Mouse (Mus musculus) thymus, postnatal 4 days (tissue): Measurements from ENCODE around the gene Stk39.

Source experiments
- DNase-seq: peaks from one replicate; pipeline ENCODE4 v3.0.0; 2021

Gene Stk39

DNA sequence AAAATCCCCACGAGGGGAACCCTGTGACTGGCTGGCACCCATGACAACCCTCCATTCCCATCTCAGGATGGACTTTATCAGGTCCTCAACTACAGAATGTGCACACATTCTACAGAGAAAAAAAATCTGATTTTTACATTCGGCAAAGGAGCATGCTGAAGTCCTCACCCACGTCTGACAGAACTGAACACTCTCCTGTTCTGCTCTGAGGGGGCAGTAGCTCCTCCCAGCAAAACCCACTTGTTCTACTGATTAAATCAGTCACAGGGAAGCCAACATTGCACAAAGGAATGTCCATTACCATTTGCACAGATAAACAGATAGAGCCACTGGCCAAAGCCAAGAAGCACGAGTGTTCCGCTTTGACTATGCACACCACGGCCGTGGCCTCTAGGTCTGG is 52.3 kb downstream of the Stk39 start:
- DNase-seq, result no peak

DNA sequence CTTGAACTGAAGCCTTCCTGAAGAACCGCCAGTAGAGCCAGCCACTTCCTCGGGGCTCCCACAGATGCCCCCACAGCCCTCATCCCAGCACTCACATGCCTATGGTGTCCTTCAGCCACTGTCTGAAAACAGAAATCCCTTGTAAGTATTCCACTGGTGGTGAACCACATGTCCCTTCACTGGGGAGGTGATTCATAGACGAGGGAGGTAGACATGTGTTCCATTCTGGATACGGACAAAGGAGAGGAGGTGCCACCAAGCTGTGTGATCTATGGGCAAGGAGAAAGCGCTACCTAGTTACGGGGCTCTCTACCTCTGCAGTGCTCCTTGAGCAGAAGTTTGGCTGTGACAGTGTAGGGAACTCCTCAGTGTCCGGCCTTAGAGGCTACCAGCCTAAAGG is 52.9 kb downstream of the Stk39 start:
- no peak for DNase-seq

DNA sequence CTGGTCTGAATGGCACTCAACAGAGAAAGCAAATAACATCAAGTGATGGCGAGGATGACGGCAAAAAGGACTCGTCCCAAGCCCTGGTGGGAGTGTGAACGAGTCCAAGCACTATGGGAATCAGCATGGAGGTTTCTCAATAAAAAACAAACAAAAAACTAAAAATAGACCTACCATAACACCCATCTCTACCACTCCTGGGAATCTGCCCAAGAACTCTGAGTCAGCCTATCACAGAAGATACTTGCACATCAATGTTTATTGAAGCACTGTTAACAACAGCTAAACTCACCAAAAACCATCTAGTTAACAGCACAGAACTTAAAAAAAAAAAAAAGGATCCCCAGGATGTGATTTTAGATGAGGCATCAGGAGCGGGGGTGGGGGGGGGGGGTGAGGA is 55.0 kb downstream of the Stk39 start:
- DNase-seq, result no peak

DNA sequence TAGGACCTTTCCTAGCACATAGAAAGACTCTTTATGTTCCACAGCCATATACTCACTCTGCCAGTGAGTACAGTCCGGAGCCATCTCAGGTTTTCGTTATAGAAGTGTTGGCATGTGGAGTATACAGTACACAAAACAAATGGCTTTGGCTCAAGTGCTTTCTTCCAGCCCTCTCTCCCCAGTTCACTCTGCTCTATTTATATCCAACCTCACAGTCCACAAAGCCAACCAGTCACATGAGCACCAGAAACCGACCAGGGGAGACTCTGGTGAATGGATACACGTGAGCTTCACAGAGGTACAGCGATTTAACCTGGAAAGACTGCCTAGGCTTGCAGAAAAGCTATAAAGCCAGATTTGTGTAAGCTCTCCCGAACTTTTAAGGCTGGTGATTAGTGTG is 56.4 kb downstream of the Stk39 start:
- DNase-seq, result no peak

DNA sequence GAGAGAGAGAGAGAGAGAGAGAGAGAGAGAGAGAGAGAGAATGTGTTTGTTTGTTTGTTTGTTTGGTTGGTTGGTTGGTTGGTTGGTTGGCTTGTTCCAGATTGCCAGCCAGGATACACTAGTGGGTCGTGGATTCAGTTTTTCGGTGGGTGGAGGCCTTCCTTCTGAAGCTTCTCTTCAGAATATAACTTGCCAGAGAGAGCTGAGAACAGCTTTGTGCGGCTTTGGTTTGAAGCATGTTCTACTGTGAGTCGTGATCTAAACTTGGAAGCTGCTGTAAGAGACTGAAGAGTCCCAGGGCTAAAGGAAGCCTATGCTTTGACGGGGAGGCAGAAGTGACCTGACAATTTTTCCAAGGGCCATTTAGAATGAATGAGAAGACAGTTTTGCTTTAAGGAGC is 59.9 kb downstream of the Stk39 start:
- no peak for DNase-seq

DNA sequence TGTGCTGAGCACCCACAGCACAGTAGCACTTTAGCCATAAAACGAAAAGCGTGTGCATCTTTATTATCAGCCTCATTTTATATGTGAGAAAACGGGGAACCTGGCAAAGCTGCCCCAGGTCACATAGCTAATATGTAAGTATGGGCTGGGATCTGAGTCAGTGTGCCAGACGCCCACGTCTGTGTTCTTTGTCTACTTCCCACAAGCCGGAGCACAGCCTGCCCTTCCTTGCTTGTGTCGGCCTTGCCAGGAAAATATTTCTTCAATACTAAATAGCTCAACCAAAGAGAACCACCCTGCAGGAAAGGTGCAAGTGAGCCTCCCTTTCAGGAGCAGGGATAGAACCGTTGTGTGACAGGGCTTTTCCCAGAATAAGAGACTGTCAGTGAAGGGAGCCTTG is 60.9 kb downstream of the Stk39 start:
- DNase-seq, result no peak

DNA sequence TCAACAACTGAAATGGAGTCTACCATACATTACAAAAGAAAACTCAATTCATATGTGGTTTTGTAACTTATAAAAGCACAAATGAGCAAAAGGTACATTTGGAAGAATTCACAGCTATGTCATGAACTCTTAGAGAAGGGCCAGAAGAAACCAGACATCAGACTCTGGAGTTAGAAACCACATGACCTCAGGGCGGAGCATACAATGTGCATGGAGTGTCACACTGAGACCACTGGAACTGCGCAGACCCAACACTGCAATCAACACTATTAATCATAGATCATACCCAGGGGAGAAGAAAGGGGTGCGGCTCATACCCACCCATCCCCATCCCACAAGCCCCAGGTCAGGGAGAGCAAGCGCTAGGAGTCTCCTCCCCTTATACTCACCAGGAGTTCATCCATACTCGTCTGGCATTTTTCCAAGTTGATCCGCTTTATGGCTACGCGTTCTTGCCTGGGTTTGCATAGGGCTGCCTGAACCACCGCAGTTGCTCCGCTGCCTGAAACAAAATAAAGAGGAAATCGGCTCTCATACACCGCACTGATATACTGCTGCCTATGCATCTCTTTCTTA is 62.3 kb downstream of the Stk39 start:
- no peak for DNase-seq

DNA sequence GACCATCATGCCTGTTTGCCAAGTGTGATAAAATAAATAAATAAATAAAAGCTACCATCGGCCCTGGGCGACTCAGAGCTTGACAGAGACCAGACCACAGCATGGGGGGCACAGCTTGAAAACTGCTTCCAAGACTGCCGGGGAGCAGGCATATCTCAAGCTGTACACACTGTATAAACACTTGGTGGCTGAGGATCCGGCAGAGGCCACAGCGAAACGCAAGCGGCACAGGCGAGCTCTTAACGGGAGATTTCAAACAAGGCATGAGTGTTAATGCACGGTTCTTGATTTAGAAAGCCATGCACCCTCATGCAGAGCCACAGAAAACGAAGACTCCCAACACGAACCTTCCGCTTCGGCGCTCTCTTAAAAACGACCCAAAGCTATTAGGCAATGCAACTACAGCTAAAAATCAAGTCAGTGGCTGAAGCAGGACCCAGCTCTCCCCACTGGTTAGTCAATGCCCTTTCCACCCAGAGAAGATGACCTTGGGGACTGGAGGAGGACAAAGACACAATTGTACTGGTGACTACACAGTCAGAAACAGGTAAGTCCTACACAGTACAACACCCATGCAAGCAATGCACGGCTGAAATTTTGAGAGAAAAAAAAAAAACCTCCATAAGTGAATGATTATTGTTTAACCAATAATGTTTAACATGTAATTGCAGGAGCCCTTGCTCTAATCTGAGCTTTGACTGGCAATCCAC is 63.6 kb downstream of the Stk39 start:
- DNase-seq, result no peak

DNA sequence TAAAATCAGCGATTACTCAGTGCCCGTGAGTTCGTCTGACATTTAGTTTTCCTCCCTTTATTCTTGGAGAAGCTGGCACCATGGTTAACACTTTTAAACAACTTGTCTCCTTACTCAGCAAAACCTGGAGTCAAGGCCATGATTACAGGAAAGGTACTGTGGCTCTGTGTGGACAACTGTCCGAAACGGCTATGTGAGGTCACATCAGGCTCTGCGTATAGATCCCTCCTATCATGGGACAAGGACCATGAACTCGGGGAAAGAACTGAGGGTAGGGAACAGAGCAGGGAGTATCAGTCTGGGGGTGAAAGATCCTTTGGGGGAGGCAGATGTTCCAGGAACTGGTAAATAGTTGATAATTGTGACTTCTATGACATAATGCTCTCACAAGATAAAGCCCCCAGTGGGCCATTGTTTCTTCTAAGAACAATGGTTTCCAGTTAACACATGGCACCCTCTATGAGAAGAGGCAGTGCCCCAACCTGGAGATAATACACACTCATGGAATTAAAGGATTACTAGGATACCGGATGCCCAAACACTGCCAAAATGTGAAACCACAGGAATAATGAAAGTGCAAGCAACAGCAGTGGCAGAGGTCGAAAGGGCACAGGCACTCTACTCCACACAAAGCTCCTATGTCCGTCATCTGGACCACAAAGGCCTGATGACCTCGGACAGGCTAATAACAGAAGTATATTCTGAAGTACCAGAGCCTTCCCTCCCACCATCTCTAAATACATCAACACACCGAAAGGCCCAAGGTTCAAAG is 64.7 kb downstream of the Stk39 start:
- DNase-seq, result no peak

DNA sequence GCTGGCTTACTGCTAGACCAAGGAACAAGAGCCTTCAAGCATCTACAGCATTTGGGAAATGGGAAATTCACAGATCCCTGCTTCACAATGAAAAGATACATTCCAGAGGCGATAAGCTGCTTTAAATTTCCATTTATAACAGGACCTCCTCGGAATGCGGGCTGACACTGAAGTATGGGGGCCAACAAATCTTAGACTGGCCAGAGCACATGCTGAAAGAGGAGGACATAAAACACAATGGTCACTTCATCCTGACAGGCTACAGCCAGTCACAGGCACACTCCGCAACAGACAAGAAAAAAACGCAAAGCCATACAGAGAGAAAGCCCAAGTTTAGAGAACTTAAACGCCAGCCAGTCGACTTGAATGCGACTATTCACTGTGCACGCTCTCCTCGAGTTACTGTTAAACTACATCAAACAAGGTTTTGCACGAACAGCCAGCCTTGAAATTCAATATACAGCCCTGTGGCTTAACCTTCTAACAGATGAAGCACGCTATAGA is 65.4 kb downstream of the Stk39 start:
- no peak for DNase-seq

DNA sequence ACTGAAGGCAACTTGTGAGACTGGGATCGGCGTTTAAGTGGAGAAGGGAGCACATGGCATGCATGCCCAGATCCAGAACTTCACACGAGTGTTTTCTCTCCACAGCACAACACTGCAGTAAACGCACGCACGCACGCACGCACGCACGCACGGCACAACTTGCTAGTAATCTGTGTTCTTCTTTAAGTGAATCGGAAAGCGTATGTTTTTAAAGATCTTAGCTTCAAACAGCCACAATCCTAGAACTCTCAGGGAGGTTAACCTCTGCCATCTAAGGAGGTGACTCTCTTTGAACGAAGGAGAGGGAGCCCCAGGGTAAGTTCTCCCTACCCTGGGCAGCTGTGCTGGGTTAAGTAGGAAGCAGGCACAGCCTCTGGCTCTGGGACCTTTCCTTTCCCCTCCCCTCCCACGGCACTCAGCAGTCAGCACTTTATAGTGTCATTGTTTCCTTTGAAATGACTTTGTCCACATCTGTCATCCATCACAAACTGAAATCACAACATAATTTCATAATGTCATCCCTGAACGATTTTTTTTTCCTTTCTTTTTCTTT is 66.8 kb downstream of the Stk39 start:
- no peak for DNase-seq

DNA sequence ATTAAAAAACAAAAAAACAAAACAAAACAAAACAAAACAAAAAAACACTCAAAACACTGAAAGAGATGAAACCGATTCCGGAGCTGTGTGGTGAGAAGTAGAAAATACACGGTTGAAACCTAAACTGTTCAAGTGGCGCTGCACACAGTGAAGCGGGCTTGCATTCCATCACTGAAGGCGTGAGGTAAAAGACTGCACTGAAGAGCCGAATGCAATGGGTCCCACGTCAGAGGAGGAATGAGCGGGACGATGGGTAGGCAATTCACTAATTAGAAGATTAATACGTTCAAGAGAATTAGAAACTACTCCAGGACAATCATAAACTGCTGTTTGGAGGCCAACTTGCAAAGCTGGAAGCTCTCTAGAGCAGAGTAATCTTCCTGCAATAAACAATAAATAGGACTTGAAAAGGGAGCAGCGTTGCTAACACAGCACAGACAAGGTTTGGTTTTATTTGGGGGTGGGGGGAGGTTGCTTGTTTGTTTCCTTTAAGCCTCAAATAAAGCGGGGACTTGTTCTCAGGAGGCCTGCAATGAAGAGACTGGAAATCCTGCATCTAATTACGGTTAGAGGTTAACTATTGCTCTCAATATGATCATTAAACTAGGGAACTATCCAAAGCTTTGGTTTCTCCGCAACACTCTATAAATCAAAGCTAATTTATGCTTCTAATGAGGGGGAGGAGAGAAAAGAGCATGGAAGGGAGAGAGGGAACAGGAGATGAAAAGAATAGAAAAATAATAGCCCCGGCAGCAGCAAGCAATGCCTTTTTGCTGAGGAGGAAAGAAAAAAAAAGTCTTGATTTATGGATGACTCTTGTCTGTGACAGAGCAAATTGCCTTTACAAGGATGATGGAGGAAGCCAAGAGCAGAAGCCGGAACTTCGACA is 67.5 kb downstream of the Stk39 start:
- DNase-seq, result no peak

DNA sequence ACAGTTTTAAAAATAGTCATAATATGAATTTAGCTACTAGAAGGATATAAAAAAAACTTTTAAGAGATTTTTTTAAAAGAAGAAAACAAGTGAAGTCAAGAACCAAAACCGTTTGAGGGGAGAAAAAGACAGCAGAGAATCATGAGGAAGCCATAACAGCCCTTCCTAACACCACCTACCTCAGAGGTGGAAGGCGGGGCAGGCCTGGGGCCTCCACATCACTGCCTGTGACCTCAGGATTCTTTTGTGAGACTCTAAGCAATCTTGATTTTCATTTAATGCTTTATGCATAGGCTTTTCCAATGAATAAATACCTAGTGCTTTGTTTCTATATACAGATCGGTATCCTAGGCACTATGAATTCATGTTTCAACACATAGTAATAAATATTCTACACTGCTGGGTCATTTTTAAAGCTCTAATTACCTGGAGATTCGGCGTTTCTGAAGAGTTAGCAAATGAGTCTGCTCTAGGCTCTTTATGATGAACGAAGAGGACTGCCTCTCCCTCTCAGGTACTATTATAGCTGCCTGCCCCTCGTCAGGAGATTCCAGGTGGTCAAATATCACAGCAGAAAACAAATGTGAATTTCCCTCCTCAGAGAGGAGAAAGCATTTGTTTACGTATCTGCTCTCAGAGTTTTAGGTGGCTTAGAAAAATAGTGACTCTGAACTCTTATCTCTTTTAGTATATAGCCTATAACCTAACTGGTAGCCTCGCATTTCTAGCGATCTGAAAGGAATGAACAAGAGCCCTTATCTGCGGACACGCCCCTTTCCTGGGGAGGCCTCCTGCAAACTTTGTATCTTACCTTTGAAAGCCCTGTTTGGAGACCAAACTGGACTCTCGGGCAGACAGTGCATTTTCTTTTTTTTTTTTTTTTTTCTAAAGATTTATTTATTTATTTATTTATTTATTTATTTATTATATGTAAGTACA is 78.2 kb downstream of the Stk39 start:
- no peak for DNase-seq

DNA sequence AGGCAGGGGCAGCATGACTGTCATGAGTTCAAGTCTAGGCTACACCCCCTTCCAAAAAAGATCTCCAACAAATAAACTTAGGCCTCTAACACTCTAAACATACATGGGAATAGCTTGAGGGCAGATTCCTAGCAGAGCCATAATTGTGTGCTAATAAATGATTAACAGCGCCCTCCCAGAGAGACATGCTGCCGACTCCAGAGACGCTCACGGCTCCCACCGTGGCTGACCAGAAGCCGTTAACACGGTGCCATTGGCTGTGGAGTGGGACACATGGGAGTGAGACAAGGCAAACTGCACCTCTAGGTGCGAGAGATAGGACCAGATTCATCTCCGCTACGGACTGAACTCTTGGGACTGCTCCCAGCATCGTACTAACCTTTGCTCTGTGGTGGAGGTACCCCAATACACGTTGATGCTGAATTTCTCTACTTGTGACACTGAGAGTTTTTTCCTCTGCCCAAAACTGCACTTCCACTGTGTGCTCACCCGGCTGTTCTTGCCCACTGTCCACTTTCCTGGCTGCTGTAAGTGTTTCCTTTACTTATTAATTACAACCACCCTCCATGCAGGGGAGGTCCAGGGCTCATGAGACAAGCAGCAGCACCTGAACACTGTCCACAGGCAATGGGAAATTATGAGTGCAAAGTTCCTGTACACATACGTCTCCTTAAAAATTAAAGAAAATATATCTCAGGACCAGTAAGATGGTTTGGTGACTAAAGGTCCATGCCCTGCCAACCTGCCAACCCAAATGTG is 84.1 kb downstream of the Stk39 start:
- no peak for DNase-seq

DNA sequence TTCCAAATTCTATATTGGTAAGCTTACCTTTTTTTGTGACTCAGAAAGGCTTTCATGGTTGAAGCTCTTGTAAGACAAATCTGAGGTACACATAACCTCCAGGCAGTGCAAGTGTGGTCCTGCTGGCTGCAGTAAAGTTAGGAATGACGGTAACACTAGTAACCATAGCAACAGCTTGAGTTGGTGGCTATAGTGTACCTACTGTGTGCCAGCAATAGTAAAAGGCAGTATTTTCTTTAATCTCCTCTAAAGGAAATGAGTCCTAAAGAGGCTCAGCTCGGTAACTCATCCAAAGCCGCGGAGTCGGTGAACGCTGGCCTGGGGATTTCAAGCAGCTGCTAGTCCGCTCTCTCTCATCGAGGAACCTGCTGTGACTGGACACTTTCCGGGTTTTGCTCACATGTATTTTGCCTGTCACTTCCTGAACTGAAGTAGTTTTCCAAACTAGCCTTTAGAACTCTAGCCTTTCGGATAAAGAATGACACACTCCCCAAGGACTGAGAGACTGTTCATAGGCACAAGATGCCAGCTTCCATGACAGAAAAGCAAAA is 85.7 kb downstream of the Stk39 start:
- no peak for DNase-seq

DNA sequence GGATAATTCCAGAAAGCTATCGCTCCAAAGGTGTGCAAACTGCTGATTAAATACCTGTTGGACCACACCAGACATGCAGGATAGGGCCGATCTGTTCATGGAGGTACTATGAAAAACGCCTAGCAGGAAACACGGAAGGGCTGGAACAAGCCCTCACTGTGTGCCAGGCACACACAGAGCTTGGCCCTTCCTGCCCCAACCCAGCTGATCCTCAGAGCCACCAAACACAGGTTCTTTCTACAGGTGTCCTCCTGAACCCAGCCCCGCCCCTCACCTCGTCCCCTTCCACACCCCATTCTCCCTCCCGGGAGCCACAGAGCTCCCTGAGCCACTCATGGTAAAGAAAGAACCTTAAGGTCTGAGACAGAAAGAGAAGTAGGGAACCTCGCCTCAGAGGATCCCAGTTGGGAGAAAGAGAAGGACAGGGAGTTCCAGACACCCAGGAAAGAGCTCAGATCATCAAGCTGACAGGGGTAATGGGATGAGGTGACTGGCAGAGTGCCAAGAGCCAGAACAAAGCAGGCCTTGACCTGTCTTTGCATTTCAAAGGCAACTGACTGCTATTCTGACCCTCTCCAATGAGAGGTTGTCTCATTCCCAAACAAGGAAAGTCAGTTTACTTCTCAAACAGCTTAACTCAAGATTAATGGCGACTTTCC is 86.3 kb downstream of the Stk39 start:
- DNase-seq, result no peak

DNA sequence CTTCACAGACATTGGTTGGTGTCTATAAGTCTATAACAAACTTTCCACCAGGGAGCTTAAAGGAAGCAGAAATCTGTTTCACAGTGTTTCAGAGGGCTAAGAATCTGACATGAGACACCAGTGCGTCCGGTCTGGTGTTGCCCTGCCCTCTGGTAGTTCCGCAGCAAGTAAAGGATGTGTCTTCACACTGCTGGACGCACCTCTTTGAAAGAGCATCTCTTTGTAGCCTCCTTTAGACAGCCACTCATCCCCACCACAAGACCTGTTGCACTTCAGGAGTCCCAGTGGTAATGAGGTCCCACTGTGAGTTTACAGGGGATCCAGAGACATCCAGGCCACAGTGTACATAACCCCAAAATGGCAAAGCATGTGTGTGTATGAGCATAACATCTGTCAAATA is 88.1 kb downstream of the Stk39 start:
- DNase-seq, result no peak

DNA sequence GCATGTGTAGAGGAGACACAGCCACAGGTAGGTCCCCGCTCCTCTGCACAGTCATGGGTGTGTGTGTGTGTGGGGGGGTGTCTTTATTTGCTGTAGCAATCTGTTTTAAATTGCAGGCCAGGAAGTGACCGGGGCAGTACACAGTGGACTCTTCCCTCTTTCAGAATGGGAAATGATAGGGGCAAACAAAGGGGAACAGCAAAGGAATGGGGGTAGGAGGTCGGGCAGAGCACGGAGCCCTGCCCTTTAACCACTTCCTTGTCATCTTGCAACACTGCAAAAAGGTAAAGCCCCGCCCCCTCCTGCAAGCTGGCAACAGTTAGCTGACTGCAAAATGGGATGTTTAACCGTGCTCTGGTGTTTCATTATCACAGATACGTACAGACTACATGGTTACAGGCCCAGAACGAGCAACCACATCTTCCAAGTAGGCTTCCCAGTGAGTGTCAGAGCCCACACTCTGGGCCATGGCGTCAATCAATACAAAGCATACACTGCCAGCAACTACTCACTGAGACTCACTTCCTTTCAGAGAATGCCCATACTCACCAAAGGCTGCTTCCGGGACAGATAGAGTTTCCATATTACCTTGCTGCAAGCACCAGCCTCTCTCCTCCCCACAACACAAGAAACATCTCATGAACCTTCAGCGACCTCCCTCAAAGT is 89.5 kb downstream of the Stk39 start:
- DNase-seq, result peak; percentile 89

DNA sequence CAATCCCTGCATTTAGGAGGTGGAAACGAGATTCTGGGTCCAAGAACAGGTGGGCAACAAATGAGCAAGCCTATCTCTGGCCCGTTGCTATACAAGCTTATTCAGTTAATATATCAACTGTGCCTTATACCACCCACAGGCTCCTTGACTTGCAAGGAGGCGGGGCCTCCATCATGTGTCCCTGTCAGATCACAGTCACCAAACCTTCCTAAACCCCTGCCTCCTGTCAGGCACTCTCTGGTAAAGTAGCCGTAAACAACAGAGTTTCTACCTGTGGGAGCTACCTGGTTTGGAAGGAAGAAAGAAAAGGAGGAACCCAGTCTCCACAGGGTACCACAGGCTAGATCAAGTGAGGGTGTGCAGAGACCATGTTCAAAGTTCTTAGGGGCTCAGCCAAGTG is 90.2 kb downstream of the Stk39 start:
- DNase-seq, result peak; percentile 36
